Mouse (Mus musculus) spleen, adult 18-20 months (tissue): Measurements from ENCODE around the gene Zfp536.
"Not testable (repeated sequence)": the region's sequence is repeated elsewhere in the genome, so short reads cannot be mapped to it uniquely, and the experiment has no call there.

Experiments
- DNase-seq, 2 experiments: peaks; one replicate each; pipeline ENCODE4 v3.0.0; 2022; ENCODE audit warnings: mixed read lengths in 2 of 2

The Zfp536 gene

GRCm38 (mm10) chr7:37686366-37686765, 87.1 kb downstream of the Zfp536 start:
- DNase-seq = no peak

DNA sequence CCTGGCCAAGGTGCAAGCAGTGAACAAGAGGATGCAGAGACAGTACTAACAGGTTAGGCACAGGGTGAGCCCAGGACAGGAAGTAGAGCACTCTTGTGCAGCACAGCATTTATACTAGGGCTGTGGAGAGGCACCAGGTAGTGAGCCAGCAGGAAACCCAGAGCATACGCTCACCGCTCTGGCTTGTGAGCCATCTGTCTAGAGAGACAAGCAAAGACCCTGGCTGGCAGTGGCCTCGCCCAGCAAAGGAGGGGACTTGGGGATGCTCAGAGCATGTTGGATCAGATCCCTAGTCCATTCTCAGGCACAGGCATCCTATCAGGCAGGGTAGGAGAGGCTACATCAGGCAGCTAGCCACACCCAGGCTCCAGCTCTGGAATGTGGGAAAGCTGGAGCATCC, 88.2 kb downstream of the Zfp536 start:
- no peak for DNase-seq

- DNase-seq = no peak
Observed at GRCm38 (mm10) chr7:37681335-37681734, 92.1 kb downstream of the Zfp536 start.

- no peak for DNase-seq
Observed at GRCm38 (mm10) chr7:37663676-37664365, 109.6 kb downstream of the Zfp536 start.

- peak in 1 of 2 experiments; percentile 4 for DNase-seq
Observed at GRCm38 (mm10) chr7:37648671-37649070, 124.8 kb downstream of the Zfp536 start.

- no peak for DNase-seq
Observed at GRCm38 (mm10) chr7:37647917-37648615, 125.4 kb downstream of the Zfp536 start.

DNA sequence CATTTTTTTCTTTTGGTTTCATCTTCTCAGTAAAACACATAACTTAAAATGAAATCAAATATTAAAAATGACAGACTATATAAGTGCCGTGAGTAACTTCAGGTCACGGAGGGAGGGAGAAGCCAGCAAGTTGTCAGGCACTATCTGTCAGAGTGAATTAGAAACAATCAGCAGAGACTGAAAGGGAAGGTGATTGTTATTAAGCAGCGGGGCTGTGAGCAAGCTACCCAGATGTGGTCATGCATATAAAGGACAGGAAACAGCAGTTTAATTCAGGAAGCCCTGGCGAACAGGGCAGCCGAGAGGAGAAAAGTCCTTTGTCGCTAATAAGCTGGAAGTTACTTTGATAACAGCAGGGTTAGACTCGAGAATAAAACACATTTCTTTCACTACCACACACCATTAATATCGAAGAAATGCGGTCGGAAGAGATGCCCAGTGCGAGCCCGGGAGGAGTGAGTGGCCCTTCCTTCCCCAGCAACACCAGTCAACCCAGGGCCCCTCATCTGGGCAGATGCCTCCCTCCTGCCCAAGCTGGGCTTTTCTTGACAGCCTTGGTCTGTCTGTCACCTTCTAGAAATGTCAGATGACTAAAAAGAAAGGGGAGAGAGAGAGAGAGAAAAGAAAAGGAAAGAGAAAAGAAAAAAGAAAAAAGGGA, 133.6 kb downstream of the Zfp536 start:
- no peak for DNase-seq

GRCm38 (mm10) chr7:37634812-37635211, 138.6 kb downstream of the Zfp536 start:
- DNase-seq = no peak

DNA sequence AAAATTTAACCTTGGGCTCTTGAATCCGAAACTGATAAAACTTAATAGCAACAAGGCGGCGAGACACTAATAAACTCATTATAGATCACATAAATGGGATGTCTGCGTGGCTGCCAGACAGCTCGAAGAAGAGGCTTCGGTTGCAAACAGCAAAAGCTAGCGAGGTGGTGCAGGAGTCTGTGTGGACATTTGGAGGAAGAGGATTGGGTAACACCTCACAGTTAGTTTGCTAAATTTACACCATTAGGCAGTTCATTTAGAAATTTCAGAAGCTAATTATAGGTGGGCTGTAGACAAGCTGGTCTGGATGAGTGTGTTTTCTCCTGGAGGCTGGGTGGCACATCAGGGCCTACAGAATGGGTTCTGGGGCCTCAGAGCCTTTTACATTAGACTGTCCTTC, 143.0 kb downstream of the Zfp536 start:
- DNase-seq = no peak

DNA sequence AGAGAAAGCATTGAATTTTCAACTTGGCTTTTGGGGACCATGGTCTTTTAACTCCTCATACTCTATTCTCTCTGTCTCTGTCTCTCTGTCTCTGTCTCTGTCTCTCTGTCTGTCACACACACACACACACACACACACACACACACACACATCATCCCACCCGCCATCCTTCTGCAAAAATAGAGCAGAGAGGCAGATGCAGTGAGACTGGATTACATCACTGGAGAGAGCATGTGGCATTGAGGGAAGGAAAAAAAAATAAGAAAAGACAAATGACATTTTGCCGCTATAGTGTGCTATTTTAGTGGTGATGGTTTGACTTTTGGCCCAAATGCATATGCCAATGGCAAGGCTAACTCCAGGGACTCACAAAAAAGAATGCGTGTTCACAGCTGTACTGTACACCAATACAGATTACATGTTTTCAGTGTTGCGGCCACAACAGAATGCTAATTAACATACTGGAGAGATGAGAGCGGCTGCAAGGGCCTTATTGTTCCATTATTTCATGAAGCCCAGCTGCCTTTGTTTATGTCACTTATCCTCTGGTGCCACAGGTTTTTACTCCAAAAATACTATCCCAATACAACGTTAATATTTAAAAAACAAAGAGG, 145.4 kb downstream of the Zfp536 start:
- no peak for DNase-seq

DNA sequence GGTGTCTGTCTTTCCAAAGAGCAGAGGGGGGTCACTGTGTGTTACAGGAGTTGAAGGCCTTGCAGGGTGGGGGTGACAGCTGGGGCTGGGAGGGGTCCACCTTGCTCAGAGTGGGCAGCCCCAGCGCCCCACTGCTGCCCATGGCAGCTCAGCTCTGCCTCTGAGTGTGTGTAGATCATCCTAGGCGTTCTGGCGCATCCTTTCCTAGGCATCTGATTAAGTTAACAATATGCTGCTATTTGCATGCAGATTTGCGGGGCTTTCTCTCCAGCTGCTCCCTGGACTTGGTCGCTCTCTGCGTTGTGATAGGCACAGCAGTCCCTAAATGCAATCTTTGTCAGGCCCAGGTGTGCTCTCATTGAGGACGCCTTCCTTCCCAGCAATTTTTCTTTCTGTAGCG, 147.7 kb downstream of the Zfp536 start:
- DNase-seq = no peak

GRCm38 (mm10) chr7:37624759-37625340, 148.6 kb downstream of the Zfp536 start:
- DNase-seq = no peak

GRCm38 (mm10) chr7:37623903-37624758, 149.3 kb downstream of the Zfp536 start:
- no peak for DNase-seq

DNA sequence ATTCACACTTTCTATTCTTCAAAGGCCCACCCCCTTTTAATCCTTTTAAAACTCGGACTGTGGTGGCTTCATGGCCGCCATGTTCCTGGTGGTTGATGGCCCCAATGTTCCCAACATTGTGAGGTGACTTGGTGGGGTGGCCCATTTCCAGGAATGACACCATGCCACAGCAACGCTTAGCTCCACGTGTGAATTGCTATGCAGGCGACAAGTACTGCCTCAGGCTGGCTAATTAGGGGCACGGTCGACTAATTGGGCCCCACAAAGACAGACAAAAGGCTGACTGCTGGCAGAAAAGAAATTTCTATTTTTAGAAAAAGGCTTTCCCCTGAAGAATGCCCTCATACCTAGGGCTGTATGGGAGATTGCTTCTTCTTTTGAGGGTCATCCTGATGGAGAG, 154.2 kb downstream of the Zfp536 start:
- DNase-seq = no peak

- DNase-seq = no peak
Observed at GRCm38 (mm10) chr7:37617880-37618279, 155.6 kb downstream of the Zfp536 start.

DNA sequence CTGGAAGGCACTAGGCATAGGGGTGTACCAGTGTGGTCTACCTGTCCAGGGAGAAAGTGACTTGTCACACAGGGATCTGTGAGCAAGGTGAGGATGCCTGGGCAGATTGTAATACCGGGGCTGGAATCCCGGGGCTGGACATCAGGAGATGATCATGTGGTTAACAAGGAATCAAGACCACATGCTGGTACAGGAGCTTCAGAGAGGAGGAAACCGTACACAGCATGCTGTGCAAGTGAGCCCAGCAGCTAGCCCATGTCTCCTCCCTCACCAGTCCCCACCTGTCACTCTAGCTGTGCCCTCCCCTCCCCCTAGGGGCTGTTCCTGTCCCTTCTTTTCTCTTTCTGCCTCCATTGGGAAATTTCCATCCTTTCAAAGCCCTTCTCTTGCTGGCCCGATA, 157.5 kb downstream of the Zfp536 start:
- no peak for DNase-seq

DNA sequence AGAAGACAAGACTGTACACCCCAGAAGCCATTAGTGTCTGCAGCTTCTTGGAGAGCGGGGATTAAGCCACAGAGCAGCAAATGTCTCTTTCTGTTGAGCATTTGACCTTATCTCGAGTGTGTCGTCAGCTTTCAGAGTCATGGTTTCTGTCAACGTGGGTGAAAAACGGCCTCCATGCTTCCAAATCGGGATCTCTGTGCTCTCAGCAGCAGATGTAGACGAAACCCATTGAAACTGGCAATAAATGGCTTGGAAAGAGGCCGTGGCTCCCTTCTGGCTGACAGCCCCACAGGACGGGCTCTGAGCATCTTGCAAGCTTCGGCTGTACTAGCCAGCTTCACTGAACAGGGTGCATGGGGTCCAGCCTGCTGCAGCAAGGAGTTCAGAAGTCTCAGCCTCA, 159.1 kb downstream of the Zfp536 start:
- no peak for DNase-seq

DNA sequence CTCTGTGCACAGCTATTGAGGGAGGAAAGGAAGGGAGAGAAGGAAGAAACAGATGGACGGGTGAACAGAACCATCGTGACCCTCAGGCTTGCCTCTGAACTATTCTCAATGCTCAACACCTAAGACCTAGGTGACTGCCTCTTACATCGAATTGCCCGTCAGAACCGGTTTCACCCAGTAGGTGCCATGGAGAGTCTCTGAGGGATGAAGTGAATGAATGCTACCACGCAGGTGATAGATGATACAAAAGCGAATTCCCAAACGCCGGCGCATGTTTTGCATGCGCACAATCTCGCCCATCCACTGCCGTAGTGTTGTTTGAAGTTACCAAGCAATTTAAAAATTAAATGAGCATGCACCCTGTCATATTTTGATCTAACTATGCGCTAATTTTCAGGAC, 164.9 kb downstream of the Zfp536 start:
- DNase-seq = no peak

DNA sequence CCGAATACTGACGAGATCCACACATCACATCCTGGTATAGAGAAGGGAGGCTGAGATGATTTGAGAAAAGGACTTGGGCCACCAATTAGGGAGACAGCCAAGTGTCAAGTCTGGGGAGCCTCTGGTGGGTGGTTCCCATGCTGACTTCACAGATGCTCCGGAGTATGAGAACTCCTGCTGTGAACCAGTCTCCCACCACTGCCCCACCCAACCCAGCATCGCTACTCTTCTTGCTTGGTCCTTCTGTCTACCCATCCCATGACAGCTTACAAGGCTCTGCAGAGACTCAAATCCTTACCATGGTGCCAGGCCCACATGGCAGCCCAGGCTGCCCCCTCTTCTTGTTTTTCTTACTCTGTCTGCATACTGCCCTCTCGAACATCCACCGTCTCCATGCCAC, 165.5 kb downstream of the Zfp536 start:
- DNase-seq = no peak

DNA sequence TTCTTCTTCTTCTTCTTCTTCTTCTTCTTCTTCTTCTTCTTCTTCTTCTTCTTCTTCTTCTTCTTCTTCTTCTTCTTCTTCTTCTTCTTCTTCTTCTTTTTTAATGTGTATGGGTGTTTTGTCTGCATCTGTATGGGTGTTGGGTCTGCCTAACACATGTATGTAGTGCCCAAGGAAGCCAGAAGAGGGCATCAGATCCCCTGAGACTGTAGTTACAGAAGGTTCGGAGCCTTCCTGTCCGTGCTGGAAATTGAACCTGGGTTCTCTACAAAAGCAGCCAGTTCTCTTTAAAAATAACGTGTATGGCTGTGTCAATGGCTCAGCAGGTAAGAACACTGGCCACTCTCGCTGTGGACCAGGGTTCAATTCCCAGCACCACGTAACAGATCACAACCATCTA, 167.0 kb downstream of the Zfp536 start:
- no peak for DNase-seq

DNA sequence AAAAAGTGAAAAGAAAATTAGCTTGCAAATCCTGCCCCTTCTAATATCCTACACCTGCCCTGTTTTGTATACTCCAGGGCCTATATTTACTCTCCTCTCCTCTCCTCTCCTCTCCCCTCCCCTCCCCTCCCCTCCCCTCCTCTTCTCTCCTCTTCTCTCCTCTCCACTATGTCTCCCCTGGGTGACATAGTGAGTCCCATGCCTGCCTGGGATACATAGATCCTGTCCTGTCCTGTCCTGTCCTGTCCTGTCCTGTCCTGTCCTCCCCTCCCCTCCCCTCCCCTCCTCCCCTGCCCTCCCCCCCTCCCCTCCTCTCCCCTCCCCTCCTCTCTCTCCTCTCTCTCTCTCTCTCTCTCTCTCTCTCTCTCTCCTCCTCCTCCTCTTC, 169.9 kb downstream of the Zfp536 start:
- DNase-seq = not testable (repeated sequence)

DNA sequence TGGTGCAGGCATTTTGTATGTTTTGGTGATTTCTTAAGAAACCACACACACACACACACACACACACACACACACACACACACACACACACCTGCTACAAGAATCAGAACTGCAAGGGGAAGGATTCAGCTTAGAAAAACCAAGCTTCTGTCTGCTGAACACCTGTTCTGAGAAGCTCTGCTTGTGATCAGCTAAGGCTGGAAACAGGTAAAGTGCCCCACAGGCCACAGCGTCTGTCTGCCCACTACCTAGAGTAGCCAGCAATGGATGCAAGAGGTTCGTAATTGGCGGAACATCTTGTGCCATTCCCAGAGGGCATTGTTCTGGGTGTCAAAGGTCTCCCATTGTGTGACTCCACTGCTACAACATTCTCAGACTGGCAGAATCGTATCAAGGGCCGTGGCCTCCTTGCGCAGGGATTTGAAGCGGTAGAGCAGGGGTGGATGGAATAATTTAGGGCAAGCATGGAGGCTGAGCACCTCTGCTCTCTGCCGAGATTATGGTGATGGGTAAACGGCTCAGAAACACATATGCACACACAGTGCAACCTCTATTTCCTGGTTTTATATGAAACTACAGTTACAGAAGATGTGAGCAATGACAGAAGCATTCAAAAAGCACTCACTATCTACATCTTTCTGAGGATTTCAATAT, 170.4 kb downstream of the Zfp536 start:
- DNase-seq = no peak
